Mouse (Mus musculus) intestine, embryonic 15.5 days (tissue): Measurements from ENCODE around the gene Galnt2. TPM values are rescaled to one million over a fixed set of nuclear protein-coding genes. Genes with fewer than 3 reads are reported as not detected.

Source experiments
- ATAC-seq: fragments of 200-750 bp; cut with Nextera tagmentation; 2 replicates; pipeline ENCODE4 v1.8.0; 2017; ENCODE audit warnings: moderate TSS enrichment, moderate library complexity
- H3K27ac ChIP-seq: fragments of 300-500 bp; sonication (generic); 2 replicates; pipeline ENCODE4 v1.5.1; 2015; ENCODE audit warnings: mild to moderate bottlenecking, inconsistent platforms
- H3K27me3 ChIP-seq: fragments of 300-500 bp; sonication (generic); replicated peaks from 2 replicates; pipeline ENCODE4 v1.6.1; 2015; ENCODE audit warnings: inconsistent platforms
- H3K36me3 ChIP-seq: fragments of 300-500 bp; sonication (generic); 2 replicates; pipeline ENCODE4 v1.6.1; 2015; ENCODE audit warnings: inconsistent platforms
- H3K4me1 ChIP-seq: fragments of 300-500 bp; sonication (generic); replicated peaks from 2 replicates; pipeline ENCODE4 v1.6.1; 2015; ENCODE audit warnings: inconsistent platforms
- H3K4me2 ChIP-seq: fragments of 300-500 bp; sonication (generic); replicated peaks from 2 replicates; pipeline ENCODE4 v1.6.1; 2015; ENCODE audit warnings: mild to moderate bottlenecking, inconsistent platforms
- H3K4me3 ChIP-seq: fragments of 300-500 bp; sonication (generic); replicated peaks from 2 replicates; pipeline ENCODE4 v1.5.1; 2015; ENCODE audit warnings: inconsistent platforms
- H3K9ac ChIP-seq: fragments of 300-500 bp; sonication (generic); 2 replicates; pipeline ENCODE4 v1.6.1; 2015; ENCODE audit warnings: inconsistent platforms
- H3K9me3 ChIP-seq: fragments of 300-500 bp; sonication (generic); 2 replicates; pipeline ENCODE4 v1.6.1; 2016; ENCODE audit warnings: inconsistent platforms
- WGBS: fragments of 180-500 bp; shearing (Covaris S2); methylation state at CpG from one replicate; pipeline ENCODE4 v1.1.7; 2015; 5-methylcytosine and 5-hydroxymethylcytosine counted together
- polyA plus RNA-seq: library from polyadenylated mRNA; unstranded; fragments of >200 nt; fragmentation: Nextera tagmentation; extraction: Ambion mirVana; gene quantifications from 2 replicates; pipeline ENCODE4 v1.2.1, GENCODE M21; 2015

Galnt2 gene
- polyA plus RNA-seq, 1 experiment from 2014 or later, result 66.9 TPM

DNA sequence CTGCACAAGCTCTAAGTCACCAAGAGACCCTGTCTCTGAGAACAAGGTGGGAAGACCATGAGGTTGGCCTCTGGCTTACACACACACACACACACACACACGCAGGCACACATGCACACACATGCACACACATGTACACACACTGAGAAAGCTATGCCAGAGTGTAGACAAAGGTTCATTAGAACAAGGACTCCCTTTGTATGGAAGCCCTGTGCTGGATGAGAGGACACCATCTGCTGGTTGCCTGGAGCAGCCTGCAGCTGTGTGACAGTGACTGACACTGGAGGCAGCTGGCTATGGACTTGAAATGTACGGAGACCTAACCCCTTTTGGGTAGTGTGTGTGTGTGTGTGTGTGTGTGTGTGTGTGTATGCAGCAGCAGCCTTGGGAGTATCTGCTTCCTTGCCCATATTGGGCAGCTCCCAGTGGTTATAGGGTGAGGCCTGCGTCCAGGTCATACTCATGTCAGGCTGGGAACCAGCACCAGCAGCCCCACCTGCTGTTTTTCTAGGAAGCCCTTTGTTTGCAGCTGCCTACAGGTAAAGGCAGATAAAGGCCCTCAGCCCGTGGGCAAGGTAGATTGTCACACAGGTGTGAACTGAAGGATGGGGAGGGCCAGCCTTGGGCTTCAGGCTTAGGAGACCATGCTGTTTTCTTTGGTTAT lies 55.4 kb downstream of the Galnt2 start:
- H3K9ac ChIP-seq, result no peak overlapping the region
- 59% methylated on average over 4 of the region's 4 CpGs for WGBS
- no peak overlapping the region for H3K4me2 ChIP-seq
- H3K36me3 ChIP-seq, result no peaks in the 10 kb centered on the region
- H3K27ac ChIP-seq, result peak overlapping the region; percentile 14; the same call in 1 of the 2 replicates
- no peaks in the 10 kb centered on the region for H3K9me3 ChIP-seq
- peaks cover 55% of the 10 kb centered on the region for H3K4me1 ChIP-seq
- no peaks in the 10 kb centered on the region for H3K27me3 ChIP-seq
- ATAC-seq, result peak; percentile 56
- no peak overlapping the region for H3K4me3 ChIP-seq

DNA sequence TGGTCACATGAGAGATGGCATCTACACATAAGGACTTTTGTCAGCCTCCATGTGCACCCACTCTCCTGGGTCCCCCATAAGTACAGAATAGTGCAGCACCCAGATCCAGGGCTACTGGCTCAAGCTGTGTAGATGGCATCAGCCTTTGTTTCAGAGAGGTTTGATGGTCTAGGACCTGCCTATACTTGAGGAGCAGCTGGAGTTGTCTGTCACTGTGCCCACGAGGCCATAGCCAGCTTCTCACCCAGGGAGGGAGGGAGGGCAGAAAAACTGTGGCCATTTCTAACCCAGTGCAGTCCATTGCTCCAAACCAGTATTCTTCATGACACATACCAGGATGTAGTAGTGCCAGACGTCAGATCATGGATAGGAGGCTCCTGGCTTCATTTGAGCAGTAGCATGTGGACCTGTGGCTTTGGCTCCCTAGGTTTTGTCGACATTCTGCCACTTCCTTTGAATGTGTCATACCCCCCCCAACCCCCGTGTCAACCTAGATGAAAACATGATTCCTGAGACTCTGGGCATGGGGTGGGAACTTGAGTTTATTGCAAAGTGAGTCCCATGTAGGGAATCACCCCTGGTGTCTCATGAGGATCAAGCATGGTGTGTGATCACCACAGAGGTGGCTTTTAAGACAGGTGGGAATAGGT lies 57.1 kb downstream of the Galnt2 start:
- Histone ChIP-seq H3K9me3 (no peaks in the 10 kb centered on the region), H3K9ac (no peak overlapping the region), H3K4me2 (no peak overlapping the region), H3K27me3 (no peaks in the 10 kb centered on the region), H3K27ac (no peak overlapping the region), H3K4me3 (no peak overlapping the region), H3K4me1 (peaks cover 38% of the 10 kb centered on the region), H3K36me3 (no peaks in the 10 kb centered on the region)
- no peak for ATAC-seq
- 82% methylated on average over 4 of the region's 4 CpGs for WGBS

DNA sequence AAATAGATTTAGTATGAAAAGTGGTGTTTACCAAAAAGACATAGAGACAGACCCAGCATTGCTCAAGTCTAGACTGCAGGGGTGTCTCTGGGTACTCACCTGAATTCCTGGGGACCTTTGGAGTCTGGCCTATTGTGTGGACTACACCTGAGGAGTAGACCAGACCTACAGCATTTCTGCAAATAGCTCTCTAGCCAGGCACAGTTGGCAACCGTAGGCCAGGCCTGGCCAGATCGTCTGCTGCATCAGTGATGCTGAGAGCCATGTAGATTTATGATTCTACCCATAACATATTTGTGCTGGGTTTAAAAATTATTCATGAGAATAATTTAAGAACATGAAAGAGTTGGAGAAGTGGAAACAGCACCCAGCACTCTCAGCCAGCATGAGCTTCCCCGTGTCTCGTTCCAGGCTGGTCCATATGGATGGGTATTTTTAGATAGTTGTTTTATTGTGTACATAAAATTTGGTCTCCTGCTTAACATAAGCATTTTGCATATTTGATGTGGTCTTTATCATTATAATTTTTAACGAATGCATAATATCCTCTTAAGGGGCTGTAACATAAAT lies 58.4 kb downstream of the Galnt2 start:
- WGBS, result 74% methylated on average over 5 of the region's 5 CpGs
- Histone ChIP-seq H3K27me3 (no peaks in the 10 kb centered on the region), H3K9me3 (no peaks in the 10 kb centered on the region), H3K9ac (no peak overlapping the region), H3K4me1 (peaks cover 34% of the 10 kb centered on the region), H3K27ac (no peak overlapping the region), H3K4me3 (no peak overlapping the region), H3K4me2 (no peak overlapping the region), H3K36me3 (no peaks in the 10 kb centered on the region)
- ATAC-seq, result no peak

DNA sequence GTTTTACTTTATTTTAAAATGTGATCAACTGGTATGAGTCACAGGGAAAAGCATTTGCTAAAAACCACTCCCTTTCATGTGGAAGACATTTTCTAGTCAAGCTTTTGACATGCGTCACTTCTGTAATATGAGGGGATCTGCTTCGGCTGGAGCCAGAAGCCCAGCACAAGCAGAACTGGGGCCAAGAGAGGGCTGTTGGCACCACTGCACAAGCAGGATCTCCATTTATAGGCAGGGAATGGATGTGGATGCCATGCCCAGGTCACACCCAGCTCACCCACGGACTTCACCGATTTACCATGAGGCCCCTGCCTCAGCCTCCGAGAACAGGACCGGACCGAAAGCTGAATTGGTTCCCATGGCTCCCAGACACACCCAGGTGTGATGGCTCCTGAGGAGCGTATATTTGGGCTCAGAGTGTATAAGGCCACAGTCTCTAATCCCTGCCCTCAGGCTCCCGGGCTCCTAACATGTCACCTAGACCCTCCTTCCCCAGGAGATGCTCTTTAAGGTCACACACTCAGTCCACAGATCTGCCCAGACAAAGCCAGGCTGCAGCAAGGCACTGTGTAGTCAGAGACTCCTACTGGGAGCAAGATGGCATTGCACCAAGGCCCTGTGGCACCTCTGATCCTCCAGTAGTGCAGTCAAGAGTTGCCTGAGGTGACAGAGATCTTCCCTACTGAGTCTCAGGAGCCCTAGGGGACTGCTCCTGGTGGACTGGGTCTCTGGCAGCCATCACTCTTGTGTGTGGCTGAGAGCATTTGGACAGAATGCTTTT lies 59.9 kb downstream of the Galnt2 start:
- no peak overlapping the region for H3K27ac ChIP-seq
- 86% methylated on average over 9 of the region's 9 CpGs for WGBS
- no peak overlapping the region for H3K9ac ChIP-seq
- no peaks in the 10 kb centered on the region for H3K9me3 ChIP-seq
- ATAC-seq, result no peak
- H3K27me3 ChIP-seq, result no peaks in the 10 kb centered on the region
- peaks cover 23% of the 10 kb centered on the region for H3K4me1 ChIP-seq
- H3K4me2 ChIP-seq, result no peak overlapping the region
- H3K36me3 ChIP-seq, result no peaks in the 10 kb centered on the region
- no peak overlapping the region for H3K4me3 ChIP-seq

DNA sequence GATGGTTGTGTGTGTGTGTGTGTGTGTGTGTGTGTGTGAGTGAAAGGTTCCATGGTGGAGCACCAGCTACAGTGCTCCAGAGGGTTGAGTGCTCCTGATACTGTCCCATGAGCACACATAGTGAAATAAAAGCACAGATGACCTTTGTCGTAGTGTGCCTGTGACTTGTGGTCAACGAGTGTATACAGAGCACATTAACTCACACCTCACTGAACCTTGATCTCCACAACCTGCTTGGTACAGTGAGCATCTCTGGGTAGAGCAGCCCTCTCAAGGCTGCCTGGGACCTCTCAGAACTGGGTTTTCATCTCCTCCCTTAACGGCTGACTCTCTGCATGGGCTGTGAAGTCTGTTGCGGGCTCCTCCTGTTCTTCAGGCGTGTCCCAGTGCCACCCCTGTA lies 60.5 kb downstream of the Galnt2 start:
- no peak for ATAC-seq
- H3K27ac ChIP-seq, result no peak overlapping the region
- no peak overlapping the region for H3K4me3 ChIP-seq
- no peaks in the 10 kb centered on the region for H3K27me3 ChIP-seq
- WGBS, result 87% methylated on average over 5 of the region's 5 CpGs
- H3K9ac ChIP-seq, result no peak overlapping the region
- H3K4me2 ChIP-seq, result no peak overlapping the region
- no peaks in the 10 kb centered on the region for H3K9me3 ChIP-seq
- no peaks in the 10 kb centered on the region for H3K36me3 ChIP-seq
- peaks cover 19% of the 10 kb centered on the region for H3K4me1 ChIP-seq

DNA sequence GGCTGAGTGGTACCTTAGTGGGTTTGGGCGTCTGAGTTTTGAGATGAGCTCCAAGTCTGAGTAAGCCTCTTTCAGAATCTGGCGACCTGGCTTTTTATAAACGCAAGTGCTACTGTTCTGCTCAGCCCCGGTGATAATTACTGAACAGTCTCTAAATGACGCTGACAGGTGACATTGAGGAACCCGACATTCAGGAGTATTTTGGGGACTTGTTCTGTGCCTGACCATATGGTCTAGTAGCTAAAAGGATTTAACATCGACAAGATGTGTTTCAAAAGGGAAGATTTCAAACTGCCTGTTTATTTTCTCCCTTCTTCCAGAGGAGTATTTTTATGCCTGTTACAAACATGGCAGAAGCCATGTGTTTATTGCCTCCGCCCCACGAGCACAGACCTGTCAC lies 61.8 kb downstream of the Galnt2 start:
- 76% methylated on average over 9 of the region's 9 CpGs for WGBS
- H3K9ac ChIP-seq, result no peak overlapping the region

DNA sequence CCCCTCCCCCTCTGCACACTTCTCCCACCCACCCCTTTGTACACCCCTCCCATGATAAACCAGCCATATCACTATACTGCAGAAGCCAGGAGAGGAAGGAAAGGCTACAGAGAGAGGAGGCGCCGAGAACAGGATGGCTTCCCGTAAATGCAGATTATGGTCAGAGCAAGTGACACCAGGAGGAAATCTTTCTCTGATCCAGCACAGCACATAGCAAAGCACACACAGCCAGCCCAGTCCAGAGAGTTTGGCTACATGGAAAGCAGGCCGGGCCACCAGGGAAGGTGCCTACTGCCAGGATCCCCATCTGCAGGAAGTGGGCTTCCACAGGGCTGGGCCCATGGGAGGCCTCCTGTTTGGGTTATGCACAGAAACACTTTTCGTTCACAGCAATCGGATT lies 63.2 kb downstream of the Galnt2 start:
- Histone ChIP-seq H3K27me3 (no peaks in the 10 kb centered on the region), H3K9me3 (no peaks in the 10 kb centered on the region), H3K9ac (no peak overlapping the region), H3K4me1 (peaks cover 15% of the 10 kb centered on the region), H3K4me3 (no peak overlapping the region), H3K36me3 (no peaks in the 10 kb centered on the region), H3K4me2 (no peak overlapping the region), H3K27ac (no peak overlapping the region)
- ATAC-seq, result no peak
- WGBS, result 39% methylated on average over 6 of the region's 6 CpGs

More for the DNA sequence above, 61.8 kb downstream of the Galnt2 start:
- Histone ChIP-seq H3K4me1 (peaks cover 15% of the 10 kb centered on the region), H3K27me3 (no peaks in the 10 kb centered on the region), H3K4me2 (no peak overlapping the region), H3K4me3 (no peak overlapping the region), H3K27ac (no peak overlapping the region), H3K9me3 (no peaks in the 10 kb centered on the region), H3K36me3 (no peaks in the 10 kb centered on the region)
- ATAC-seq, result no peak

DNA sequence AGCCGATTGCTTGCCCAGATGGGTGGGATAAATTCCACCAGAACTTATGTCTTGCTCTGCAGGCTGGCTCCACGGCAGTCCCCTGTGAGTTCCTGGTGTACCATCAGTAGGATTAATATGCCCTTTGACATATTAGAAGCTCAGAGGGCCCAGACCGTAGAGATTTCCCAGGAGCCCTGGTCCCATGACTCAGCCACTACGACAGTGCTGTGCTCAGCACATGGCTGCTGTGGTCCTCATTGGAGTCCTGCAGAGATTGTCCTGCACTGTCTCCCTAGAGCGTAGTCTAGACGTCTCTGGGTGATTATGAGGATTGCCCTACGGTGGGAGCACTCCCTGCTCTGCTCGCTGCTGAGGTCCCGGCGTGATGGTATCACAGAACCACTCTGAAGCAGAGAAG lies 63.7 kb downstream of the Galnt2 start:
- WGBS, result 61% methylated on average over 10 of the region's 10 CpGs
- Histone ChIP-seq H3K36me3 (no peaks in the 10 kb centered on the region), H3K9me3 (no peaks in the 10 kb centered on the region), H3K9ac (no peak overlapping the region), H3K27me3 (no peaks in the 10 kb centered on the region), H3K4me2 (no peak overlapping the region), H3K4me1 (peaks cover 15% of the 10 kb centered on the region), H3K4me3 (no peak overlapping the region), H3K27ac (no peak overlapping the region)
- ATAC-seq, result no peak

DNA sequence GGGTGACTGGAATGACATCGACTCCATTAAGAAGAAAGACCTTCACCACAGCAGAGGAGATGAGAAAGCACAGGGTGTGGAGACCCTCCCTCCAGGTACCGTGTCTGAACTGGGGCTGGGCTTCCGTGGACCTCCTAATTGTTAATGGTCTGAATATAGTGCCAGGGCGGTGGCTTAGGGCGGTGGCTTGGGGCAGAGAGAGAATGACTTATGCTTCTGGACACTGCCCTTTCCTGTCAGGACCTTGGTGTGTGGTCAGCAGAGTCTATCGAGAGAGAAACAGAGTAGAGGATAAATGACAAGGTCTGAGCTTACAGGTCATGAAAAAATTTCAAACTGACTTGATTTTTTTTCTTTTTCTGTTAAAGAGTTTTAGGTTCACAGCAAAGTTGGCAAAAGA lies 64.2 kb downstream of the Galnt2 start:
- H3K4me3 ChIP-seq, result no peak overlapping the region
- peaks cover 14% of the 10 kb centered on the region for H3K4me1 ChIP-seq
- no peaks in the 10 kb centered on the region for H3K36me3 ChIP-seq
- H3K4me2 ChIP-seq, result no peak overlapping the region
- 84% methylated on average over 6 of the region's 6 CpGs for WGBS
- ATAC-seq, result no peak
- no peak overlapping the region for H3K9ac ChIP-seq
- H3K27ac ChIP-seq, result no peak overlapping the region
- no peaks in the 10 kb centered on the region for H3K27me3 ChIP-seq
- H3K9me3 ChIP-seq, result no peaks in the 10 kb centered on the region

DNA sequence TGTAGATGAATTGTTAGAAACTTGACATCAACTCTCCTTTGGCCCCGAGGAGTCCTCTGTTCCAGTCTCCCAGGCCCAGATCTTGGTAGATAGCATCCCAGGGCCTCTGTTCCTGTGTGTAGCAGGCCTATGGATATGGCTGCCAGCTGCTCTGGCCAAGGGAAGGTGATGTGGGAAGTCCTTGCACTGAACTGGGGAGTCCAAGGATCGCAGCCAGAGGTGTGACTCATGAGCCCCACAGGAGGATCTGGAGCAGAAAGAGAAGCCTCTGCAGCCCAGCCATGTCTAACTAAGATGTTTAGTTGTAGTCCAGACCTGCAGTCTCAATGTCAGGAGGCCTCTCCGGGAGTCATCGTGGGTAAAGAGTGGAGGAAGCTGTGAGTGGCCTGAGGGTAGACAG lies 70.3 kb downstream of the Galnt2 start:
- Histone ChIP-seq H3K9ac (no peak overlapping the region), H3K4me2 (no peak overlapping the region), H3K36me3 (no peaks in the 10 kb centered on the region), H3K27ac (no peak overlapping the region), H3K27me3 (no peaks in the 10 kb centered on the region), H3K4me1 (peaks cover 5% of the 10 kb centered on the region; the same call in 1 of the 2 replicates), H3K4me3 (no peak overlapping the region), H3K9me3 (no peaks in the 10 kb centered on the region)
- ATAC-seq, result no peak
- WGBS, result 82% methylated on average over 4 of the region's 4 CpGs

DNA sequence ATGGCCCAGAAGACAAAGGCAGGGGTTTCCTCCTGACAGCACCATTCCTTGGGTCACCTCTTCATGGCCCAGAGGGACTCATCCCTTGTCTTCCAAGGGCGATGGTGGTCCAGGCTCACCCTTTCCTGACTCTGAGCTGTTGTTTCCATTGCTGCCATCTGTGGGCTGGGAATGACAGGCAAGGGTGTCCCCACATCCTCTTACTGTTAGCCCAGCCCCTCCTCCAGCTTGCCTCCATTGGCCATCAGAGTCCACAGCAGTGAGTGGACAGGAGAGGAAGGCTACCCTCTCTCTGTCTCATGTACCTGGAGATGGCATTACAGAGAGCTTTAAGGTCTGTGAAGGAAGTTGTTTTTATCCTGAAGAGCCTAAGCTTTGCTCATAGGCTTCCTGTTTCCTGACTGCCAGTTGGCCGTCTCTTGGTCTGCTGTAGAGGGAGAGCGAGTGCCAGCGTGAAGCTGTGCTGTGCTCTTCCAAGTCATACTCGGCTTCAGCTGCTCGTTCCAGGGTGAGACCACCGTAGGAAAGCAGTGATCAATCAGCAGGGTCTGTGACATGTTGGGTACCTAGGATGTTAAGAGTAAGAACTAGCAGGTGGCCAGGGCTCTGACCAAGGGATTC lies 70.9 kb downstream of the Galnt2 start:
- H3K4me3 ChIP-seq, result no peak overlapping the region
- H3K9me3 ChIP-seq, result no peaks in the 10 kb centered on the region
- WGBS, result 79% methylated on average over 7 of the region's 7 CpGs
- no peak for ATAC-seq
- H3K4me2 ChIP-seq, result no peak overlapping the region
- no peak overlapping the region for H3K9ac ChIP-seq
- H3K27me3 ChIP-seq, result no peaks in the 10 kb centered on the region
- peaks cover 5% of the 10 kb centered on the region; the same call in 1 of the 2 replicates for H3K4me1 ChIP-seq
- no peaks in the 10 kb centered on the region for H3K36me3 ChIP-seq
- no peak overlapping the region for H3K27ac ChIP-seq
